ENCODE assay signal across 8 mouse cellular contexts in the genomic region with DNA sequence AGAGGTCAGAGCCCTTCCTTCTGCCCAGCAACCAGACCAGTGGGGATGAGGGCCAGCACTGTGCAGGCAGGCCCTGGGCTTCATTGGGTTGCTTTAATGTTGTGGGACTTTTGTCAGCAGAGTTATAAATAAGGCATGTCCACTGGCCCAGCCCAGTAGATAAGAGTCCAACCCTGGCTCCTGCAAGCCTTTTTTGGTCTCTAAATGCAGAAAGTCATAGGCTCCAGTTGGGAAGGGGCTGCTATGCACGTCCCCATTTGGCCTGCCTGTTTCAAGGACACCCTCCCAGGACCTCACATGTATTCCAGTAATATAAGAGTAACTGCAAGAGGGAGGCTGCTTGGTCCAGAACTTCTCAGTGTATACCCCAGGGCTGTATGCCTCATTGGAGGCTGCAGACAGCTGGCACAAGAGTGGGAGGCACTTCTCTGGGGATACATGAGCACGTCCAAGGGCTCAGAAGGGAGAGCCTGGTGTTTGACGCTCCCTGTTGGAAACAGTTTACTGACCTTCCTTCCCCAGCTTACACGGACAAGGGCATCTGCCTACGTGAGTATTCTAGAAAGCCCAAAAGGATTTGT. TPM values are rescaled to one million over a fixed set of nuclear protein-coding genes. Genes with fewer than 3 reads are reported as not detected.
DNase-seq lines count a peak whose midpoint lies in the region; ATAC-seq and TF ChIP-seq lines count a peak whose summit lies in the region.

A gene (minus strand): TSS at position 324 of the 581 bp plus-strand sequence.

- H3K9me3 ChIP-seq in intestine, postnatal 0 days (ENCODE audit: control insufficient read depth): no peaks in the 10 kb centered on the region

- H3K27me3 ChIP-seq in testis, adult 2 months (ENCODE audit: control insufficient read depth, insufficient read depth, low read length): no peaks in the 10 kb centered on the region
- H3K27me3 ChIP-seq in intestine, postnatal 0 days (replicated peaks; ENCODE audit: control insufficient read depth, insufficient read depth, low read length): no peaks in the 10 kb centered on the region

- H3K9ac ChIP-seq in intestine, postnatal 0 days (ENCODE audit: low read depth, low read length): no peak within 1 kb of the TSS

- no peak for ATAC-seq in intestine, postnatal 0 days

- 76% methylated on average over 5 of the region's 5 CpGs for WGBS in intestine, postnatal 0 days

- peak within 1 kb of the TSS; percentile 47; the same call in 1 of the 2 replicates for H3K27ac ChIP-seq in testis, adult 2 months (ENCODE audit: control insufficient read depth, insufficient read depth, low read depth, low read length)
- H3K27ac ChIP-seq in intestine, postnatal 0 days (ENCODE audit: low read depth, low read length): no peak within 1 kb of the TSS

- H3K4me3 ChIP-seq in testis, adult 2 months (ENCODE audit: control insufficient read depth, low read depth, low read length): no peak within 1 kb of the TSS
- no peak within 1 kb of the TSS for H3K4me3 ChIP-seq in intestine, postnatal 0 days (ENCODE audit: low read depth, low read length)

- DNase-seq in adrenal gland, adult 18-20 months (ENCODE audit: low spot score in 2 of 2): no peak
- DNase-seq in adrenal gland, adult (ENCODE audit: inconsistent age in 2 of 2, low spot score in 1 of 2): no peak
- no peak for DNase-seq in testis, postnatal 10 days (ENCODE audit: low spot score)
- DNase-seq in testis, postnatal 14 days (ENCODE audit: low spot score): peak; percentile 14
- no peak for DNase-seq in urinary bladder, postnatal 14 days (ENCODE audit: low spot score)
- DNase-seq in lung, adult 18-20 months: no peak

- H3K4me2 ChIP-seq in intestine, postnatal 0 days (replicated peaks; ENCODE audit: low read depth): no peak within 1 kb of the TSS

- no peaks in the 10 kb centered on the region for H3K4me1 ChIP-seq in testis, adult 2 months (ENCODE audit: control insufficient read depth, insufficient read depth, low read length)
- H3K4me1 ChIP-seq in intestine, postnatal 0 days (replicated peaks; ENCODE audit: control insufficient read depth, insufficient read depth, low read length): no peaks in the 10 kb centered on the region

- TF ChIP-seq CTCF in testis, adult 2 months (IDR thresholded peaks at IDR 0.05; ENCODE audit: control insufficient read depth, insufficient read depth, insufficient replicate concordance, low read depth, low read length): no peak
- TF ChIP-seq CTCF in intestine, postnatal 0 days (IDR thresholded peaks at IDR 0.05; ENCODE audit: low read depth): no peak

- H3K36me3 ChIP-seq in testis, adult 2 months (ENCODE audit: control insufficient read depth, insufficient read depth, low read length): no peaks in the 10 kb centered on the region
- no peaks in the 10 kb centered on the region for H3K36me3 ChIP-seq in intestine, postnatal 0 days (ENCODE audit: control insufficient read depth, insufficient read depth)

- no peak for TF ChIP-seq POLR2A in testis, adult 2 months (IDR thresholded peaks at IDR 0.05; ENCODE audit: control insufficient read depth, low read depth, low read length)

RNA-seq across cellular contexts. Expression of the gene that starts here (rescaled TPM):
- 10 to 100 TPM; 20.8 to 31.8 TPM for total RNA-seq in adrenal gland, adult 18-20 months (2021)
- polyA plus RNA-seq in testis, adult 2 months (2012; rRNA removed): 12.1 and 13.7 TPM in 2 replicates
- polyA plus RNA-seq in intestine, postnatal 0 days (2015; fragmentation: Nextera tagmentation; extraction: Ambion mirVana): 55.3 and 57.8 TPM in 2 replicates
